Mouse (Mus musculus): ENCODE data around the gene Cypt12.

The Cypt12 gene

DNA sequence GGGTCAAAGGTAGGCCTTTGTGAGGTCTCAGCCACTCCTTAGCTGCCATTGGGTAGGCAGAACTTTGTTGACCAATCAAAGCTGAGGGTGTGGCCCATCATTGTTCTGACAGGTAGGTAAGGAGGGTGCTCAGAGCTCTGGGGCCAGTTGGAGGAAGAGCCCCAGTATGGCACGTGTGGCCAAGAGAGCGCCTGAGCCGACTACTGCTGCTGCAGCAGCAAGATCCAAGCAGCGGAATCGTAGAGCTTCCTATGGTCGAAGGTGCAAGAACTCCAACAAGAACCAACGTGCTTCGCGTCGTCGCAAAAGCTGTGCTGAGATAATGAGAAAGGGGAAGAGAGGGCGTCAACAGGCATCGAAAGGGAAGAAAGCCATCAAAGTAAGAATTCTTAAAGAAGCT, at the start of gene Cypt12:
Gene Cypt12 (plus strand): TSS at position 112 of the 400 bp plus-strand sequence.
- no peak for DNase-seq

DNA sequence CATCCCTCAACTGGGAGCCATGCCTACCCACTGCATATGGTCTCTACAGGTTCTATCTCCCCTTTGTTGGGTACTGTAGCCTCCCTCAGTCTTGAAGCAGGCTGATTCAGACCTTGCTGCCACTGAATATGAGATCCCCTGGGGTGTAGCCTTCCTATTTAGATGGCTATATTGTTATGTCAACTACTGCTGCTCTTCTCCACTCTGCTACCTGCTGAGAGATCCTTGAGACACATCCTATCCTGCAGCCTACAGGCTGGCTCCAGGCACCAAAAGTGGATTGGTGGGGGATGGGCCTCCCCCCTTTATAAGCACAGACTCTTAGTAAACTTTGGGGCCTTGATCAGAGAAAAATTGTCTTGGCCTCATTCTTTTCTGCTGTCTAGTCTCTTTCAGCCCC, 34.4 kb upstream of the Cypt12 start:
- DNase-seq, result no peak

DNA sequence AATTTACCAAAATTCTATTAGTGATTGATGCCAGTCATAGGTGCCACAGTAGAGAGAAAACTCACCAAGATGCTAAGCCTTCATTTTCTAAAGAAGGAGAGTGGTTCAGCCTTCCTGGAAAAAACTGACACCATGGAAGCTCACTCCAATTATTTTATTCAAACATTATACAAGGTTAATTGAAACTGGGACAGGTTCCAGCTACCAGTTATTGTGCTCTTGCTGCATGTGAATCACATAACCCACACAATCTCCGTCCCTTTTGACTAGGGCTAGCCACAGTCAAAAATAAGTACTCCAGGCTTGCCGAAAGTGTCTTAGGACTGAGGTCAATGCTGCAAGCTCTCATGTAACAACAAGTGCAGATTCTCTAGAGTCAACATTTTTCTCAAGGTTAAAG, 8.0 kb upstream of the Cypt12 start:
- no peak for DNase-seq

Measured in cerebellum, adult 8-10 months (tissue).